16 mouse cellular contexts compared by ENCODE assay signal in the genomic region with DNA sequence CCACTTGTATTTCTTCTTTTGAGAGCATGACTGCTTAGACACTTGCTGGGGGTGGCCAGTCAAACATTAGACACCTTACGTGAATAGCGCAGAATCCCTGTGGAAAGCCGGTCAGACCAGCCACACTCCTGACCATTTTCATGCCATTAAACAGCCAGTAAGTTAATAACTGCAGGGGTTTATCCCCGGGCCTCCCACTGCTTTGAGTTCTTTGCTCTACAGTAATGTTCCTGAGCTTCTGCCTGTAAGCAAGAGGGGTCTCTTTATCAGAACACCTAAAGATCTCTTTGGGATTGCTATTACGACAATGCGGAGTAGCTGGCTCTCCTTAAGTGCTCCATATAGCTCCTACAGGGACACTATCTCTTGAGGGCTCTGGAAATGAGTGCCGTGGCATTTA.
"Had no signal": no experiment of that assay in that cellular context is flagged by ENCODE, and none has a peak within 500 bp of the region (broad histone marks: within the 10 kb centered on the region; RNA-seq: fewer than 3 reads in every experiment).

No protein-coding gene starts in this region.

- H3K27me3 ChIP-seq: neural tube, embryonic 12.5 days; neural tube, embryonic 13.5 days; neural tube, embryonic 15.5 days; stomach, embryonic 15.5 days had no signal

- H3K36me3 ChIP-seq: neural tube, embryonic 12.5 days; neural tube, embryonic 13.5 days; neural tube, embryonic 15.5 days; stomach, embryonic 15.5 days had no signal

- H3K9me3 ChIP-seq: neural tube, embryonic 12.5 days; neural tube, embryonic 13.5 days; neural tube, embryonic 15.5 days; stomach, embryonic 15.5 days had no signal

- H3K4me3 ChIP-seq: neural tube, embryonic 12.5 days; neural tube, embryonic 13.5 days; neural tube, embryonic 15.5 days; stomach, embryonic 15.5 days had no signal

- H3K9ac ChIP-seq: neural tube, embryonic 12.5 days; neural tube, embryonic 13.5 days; neural tube, embryonic 15.5 days; stomach, embryonic 15.5 days had no signal

- H3K4me1 ChIP-seq: neural tube, embryonic 12.5 days; stomach, embryonic 15.5 days had no signal

- H3K27ac ChIP-seq: neural tube, embryonic 12.5 days; neural tube, embryonic 13.5 days; neural tube, embryonic 15.5 days; stomach, embryonic 15.5 days; stomach, postnatal 0 days had no signal

- DNase-seq: right cerebral cortex, adult 18-20 months; right cerebral cortex, postnatal 14 days; right cerebral cortex, postnatal 25 days; right cerebral cortex, postnatal 4 days; spleen, adult 18-20 months; thymus, adult 18-20 months; thymus, adult 2 months; thymus, postnatal 14 days; thymus, postnatal 25 days; thymus, postnatal 36 days; thymus, postnatal 4 days had no signal

- H3K4me2 ChIP-seq: neural tube, embryonic 12.5 days; neural tube, embryonic 13.5 days; neural tube, embryonic 15.5 days; stomach, embryonic 15.5 days had no signal
